Mouse (Mus musculus) midbrain, embryonic 11.5 days (tissue): ENCODE data around the gene Rbm24. TPM values are rescaled to one million over a fixed set of nuclear protein-coding genes. Genes with fewer than 3 reads are reported as not detected.

Experiments used
- ATAC-seq: fragments of 200-750 bp; cut with Nextera tagmentation; 2 replicates; pipeline ENCODE4 v1.8.0; 2017; ENCODE audit warnings: moderate TSS enrichment, moderate library complexity; ENCODE audit not compliant: low FRiP score
- DNase-seq: peaks from one replicate; pipeline ENCODE4 v3.0.0; 2015; ENCODE audit warnings: low spot score; ENCODE audit errors: missing footprints
- H3K27ac ChIP-seq: fragments of 300-500 bp; sonication (generic); 2 replicates; pipeline ENCODE4 v1.5.1; 2014; ENCODE audit warnings: low read depth, low read length
- H3K27me3 ChIP-seq: fragments of 300-500 bp; sonication (generic); 2 replicates; pipeline ENCODE4 v1.6.1; 2014; ENCODE audit warnings: mild to moderate bottlenecking, low read length, moderate library complexity, mixed read lengths; ENCODE audit not compliant: control insufficient read depth, insufficient read depth
- H3K36me3 ChIP-seq: fragments of 300-500 bp; sonication (generic); 2 replicates; pipeline ENCODE4 v1.6.1; 2014; ENCODE audit warnings: mild to moderate bottlenecking, low read length, moderate library complexity, mixed read lengths; ENCODE audit not compliant: control insufficient read depth, insufficient read depth
- H3K4me1 ChIP-seq: fragments of 300-500 bp; sonication (generic); 2 replicates; pipeline ENCODE4 v1.6.1; 2014; ENCODE audit warnings: low read length; ENCODE audit not compliant: control insufficient read depth, insufficient read depth
- H3K4me2 ChIP-seq: fragments of 300-500 bp; sonication (generic); 2 replicates; pipeline ENCODE4 v1.6.1; 2014; ENCODE audit warnings: mild to moderate bottlenecking, moderate library complexity
- H3K4me3 ChIP-seq: fragments of 300-500 bp; sonication (generic); 2 replicates; pipeline ENCODE4 v1.5.1; 2014; ENCODE audit warnings: low read depth, low read length
- H3K9ac ChIP-seq: fragments of 300-500 bp; sonication (generic); 2 replicates; pipeline ENCODE4 v1.6.1; 2014; ENCODE audit warnings: low read length
- H3K9me3 ChIP-seq: fragments of 300-500 bp; sonication (generic); 2 replicates; pipeline ENCODE4 v1.6.1; 2016; ENCODE audit warnings: low read length; ENCODE audit not compliant: control insufficient read depth
- WGBS: fragments of 180-500 bp; shearing (Covaris S2); extraction: QIAGEN DNeasy Blood & Tissue Kit; methylation state at CpG from one replicate; pipeline ENCODE4 v1.1.7; 2014; 5-methylcytosine and 5-hydroxymethylcytosine counted together
- polyA plus RNA-seq: library from polyadenylated mRNA; unstranded; fragments of >200 nt; fragmentation: Nextera tagmentation; extraction: Ambion mirVana; gene quantifications from 2 replicates; pipeline ENCODE4 v1.2.1, GENCODE M21; 2014

The Rbm24 gene
- polyA plus RNA-seq, 1 experiment from 2014 or later: 3.9 TPM

DNA sequence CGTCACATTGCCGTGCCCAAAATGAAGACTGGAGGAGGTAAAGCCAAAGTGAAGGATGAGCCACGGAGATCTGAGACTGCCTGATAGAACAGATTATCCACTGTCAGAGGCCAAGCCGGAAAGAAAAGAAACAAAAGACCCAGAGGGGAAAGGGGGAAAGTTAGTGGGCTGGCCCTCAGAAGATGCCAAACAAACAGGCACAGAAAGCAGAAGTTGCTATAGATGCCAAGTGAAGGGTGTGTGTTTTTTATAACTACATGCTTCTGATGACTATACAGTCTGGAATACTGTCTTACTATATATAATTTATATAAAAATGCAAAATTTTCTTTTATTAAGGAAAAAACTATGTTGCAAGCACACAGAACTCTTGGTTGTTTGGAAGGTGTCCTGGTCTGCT, 31.7 kb downstream of the Rbm24 start:
- H3K4me3 ChIP-seq: no peak overlapping the region
- H3K27me3 ChIP-seq: no peaks in the 10 kb centered on the region
- H3K4me2 ChIP-seq: no peak overlapping the region
- no peaks in the 10 kb centered on the region for H3K9me3 ChIP-seq
- DNase-seq (no peak), ATAC-seq (no peak)
- H3K27ac ChIP-seq: no peak overlapping the region
- H3K9ac ChIP-seq: no peak overlapping the region
- H3K4me1 ChIP-seq: no peaks in the 10 kb centered on the region
- WGBS: 49% methylated on average over 4 of the region's 4 CpGs
- no peaks in the 10 kb centered on the region for H3K36me3 ChIP-seq

DNA sequence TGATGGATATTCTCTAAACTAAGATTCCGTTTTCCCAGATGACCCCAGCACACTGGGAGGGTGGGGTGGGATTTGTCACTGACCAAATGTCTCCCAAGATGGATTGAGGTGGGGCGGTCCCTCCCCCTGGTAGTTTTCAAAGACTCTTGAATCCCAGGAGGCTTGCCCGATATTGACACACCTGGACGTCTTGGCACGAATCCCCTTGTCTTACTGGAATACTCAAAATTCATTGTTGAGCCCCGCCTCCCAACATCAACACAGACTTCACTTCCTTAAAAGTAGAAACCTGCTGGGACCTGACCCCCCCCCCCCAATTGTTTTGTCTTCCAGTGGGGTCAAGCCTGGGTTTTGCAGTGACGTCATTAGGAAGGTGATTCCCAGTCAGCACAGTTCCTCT, 32.4 kb downstream of the Rbm24 start:
- Histone ChIP-seq H3K4me1 (no peaks in the 10 kb centered on the region), H3K4me2 (no peak overlapping the region), H3K9me3 (no peaks in the 10 kb centered on the region), H3K27ac (no peak overlapping the region), H3K4me3 (no peak overlapping the region), H3K27me3 (no peaks in the 10 kb centered on the region), H3K36me3 (no peaks in the 10 kb centered on the region), H3K9ac (no peak overlapping the region)
- ATAC-seq: no peak
- 93% methylated on average over 7 of the region's 7 CpGs for WGBS
- no peak for DNase-seq

DNA sequence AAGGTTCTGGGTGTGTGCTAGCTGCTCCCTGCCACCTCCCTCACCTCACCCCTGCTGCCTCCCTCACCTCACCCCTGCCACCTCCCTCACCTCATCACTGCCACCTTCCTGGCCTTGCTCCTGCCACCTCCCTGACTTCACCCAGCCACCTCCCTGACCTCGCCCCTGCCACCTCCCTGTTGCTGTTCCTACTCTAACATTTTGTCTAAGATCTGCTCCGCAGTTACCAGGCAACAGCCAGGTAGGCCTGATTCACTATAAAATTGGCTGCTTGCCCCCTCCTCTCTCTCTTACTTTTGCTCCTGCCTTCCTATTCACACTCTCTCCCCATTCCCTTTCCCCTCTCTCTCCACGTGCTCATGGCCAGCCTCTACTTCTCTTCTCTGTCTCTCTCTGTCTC, 33.3 kb downstream of the Rbm24 start:
- no peak overlapping the region for H3K9ac ChIP-seq
- WGBS: 62% methylated on average over 3 of the region's 3 CpGs
- H3K4me3 ChIP-seq: no peak overlapping the region
- ATAC-seq: no peak
- H3K4me2 ChIP-seq: no peak overlapping the region
- H3K9me3 ChIP-seq: no peaks in the 10 kb centered on the region
- H3K36me3 ChIP-seq: no peaks in the 10 kb centered on the region
- H3K4me1 ChIP-seq: no peaks in the 10 kb centered on the region
- no peak for DNase-seq
- H3K27me3 ChIP-seq: no peaks in the 10 kb centered on the region
- no peak overlapping the region for H3K27ac ChIP-seq

DNA sequence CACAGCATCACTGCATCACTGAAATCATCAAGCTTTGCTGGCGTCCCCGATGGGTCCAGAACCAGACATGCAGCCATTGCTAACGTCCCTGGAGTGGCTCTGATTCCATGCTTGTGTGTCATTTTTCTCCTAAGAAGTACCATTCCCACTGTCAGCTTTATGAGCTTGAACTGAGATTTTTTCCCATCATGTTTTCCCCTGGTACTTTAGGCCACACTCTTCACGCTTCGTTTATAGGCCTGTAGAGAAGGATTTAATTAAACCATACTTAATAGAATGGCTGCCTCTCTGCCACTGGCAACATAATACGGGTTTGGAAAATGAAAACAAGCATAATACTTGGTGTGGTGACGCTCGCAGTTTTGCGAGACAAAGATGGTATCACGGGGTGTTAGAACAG, 41.3 kb downstream of the Rbm24 start:
- no peak for ATAC-seq
- no peak for DNase-seq
- Histone ChIP-seq H3K4me3 (no peak overlapping the region), H3K9me3 (no peaks in the 10 kb centered on the region), H3K4me1 (no peaks in the 10 kb centered on the region), H3K27me3 (no peaks in the 10 kb centered on the region), H3K27ac (no peak overlapping the region), H3K4me2 (no peak overlapping the region), H3K36me3 (no peaks in the 10 kb centered on the region), H3K9ac (no peak overlapping the region)
- WGBS: 89% methylated on average over 10 of the region's 10 CpGs

DNA sequence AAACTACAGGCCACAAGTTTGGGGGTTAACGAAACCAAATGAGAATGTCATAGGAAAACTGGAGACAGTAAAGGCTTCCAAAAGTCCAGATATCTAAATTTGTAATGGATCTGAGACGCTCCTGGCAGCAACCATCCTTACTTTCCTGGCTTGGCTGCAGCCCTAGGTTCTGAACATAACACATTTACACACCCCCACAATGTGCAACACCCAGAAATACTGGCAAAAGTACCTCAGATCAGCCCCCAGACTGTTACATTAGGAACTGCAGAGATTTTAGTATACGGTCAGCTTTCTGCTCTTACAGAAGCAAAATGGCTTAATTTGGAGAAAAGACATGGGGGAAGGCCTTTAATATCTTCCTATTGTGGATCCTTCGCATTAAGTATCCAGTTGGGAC, 44.0 kb downstream of the Rbm24 start:
- H3K9me3 ChIP-seq: no peaks in the 10 kb centered on the region
- DNase-seq (no peak), ATAC-seq (no peak)
- H3K4me1 ChIP-seq: no peaks in the 10 kb centered on the region
- H3K27me3 ChIP-seq: no peaks in the 10 kb centered on the region
- no peak overlapping the region for H3K4me3 ChIP-seq
- H3K36me3 ChIP-seq: no peaks in the 10 kb centered on the region
- H3K9ac ChIP-seq: no peak overlapping the region
- no peak overlapping the region for H3K27ac ChIP-seq
- WGBS: 89% methylated on average over 4 of the region's 4 CpGs
- no peak overlapping the region for H3K4me2 ChIP-seq

DNA sequence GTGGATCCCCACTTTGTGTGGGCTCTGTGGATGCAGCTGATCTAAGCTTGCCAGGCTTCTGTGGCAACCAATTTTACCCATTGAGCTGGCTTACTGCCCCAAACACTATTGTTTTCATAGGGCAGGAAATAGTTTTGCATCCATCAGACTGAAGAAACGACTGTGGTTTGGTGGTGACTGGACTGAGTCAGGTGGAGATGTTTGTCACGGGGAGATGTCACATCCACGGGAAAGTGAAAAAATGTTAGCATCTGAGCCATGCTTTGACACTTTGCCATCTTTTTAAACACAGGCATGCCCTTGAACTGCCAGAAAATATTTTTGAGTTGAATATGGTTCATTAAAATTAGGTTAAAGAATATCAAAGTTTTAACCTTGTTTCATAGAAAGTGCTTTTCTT, 45.5 kb downstream of the Rbm24 start:
- WGBS: 82% methylated on average over 3 of the region's 3 CpGs
- H3K9ac ChIP-seq: no peak overlapping the region
- no peak for ATAC-seq
- no peak overlapping the region for H3K27ac ChIP-seq
- DNase-seq: no peak
- H3K4me1 ChIP-seq: no peaks in the 10 kb centered on the region
- no peak overlapping the region for H3K4me2 ChIP-seq
- H3K36me3 ChIP-seq: no peaks in the 10 kb centered on the region
- no peak overlapping the region for H3K4me3 ChIP-seq
- no peaks in the 10 kb centered on the region for H3K27me3 ChIP-seq
- H3K9me3 ChIP-seq: no peaks in the 10 kb centered on the region

DNA sequence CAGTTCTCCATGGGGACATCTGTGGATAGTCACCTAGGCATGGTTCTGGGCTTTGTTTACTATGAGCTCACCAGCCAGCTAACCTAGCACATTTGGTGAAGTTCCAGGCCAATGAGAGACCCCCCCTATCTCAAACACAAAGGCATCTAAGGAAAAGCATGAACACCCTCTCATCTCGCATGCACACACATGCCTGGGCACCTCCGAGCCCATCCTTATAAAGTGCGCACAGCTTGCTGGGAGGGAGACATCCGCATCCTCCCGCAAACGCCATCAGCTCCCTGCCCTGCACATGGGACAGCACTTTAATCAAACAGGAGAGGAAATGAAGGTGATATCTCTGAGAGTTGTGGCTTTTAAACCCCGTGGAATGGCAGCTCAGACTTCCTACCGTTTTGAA, 50.0 kb downstream of the Rbm24 start:
- no peak for ATAC-seq
- no peaks in the 10 kb centered on the region for H3K9me3 ChIP-seq

DNA sequence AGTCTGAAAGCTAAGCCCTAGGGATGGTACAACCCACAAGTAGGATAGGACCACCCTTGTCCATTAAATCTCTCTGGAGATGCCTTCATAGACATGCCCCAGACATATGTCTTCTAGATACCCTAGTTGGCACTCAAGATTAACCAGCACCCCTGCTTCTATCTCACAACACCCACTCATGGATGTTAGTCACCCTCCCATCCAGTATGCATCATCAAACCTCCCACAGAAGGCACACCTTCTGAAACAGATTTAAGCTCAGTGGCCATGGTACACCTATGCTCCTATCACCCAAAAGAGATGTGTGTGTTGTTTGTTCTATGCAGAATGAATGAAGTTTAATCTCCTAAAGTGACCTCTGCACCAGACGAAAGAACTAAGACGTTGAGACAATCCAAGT, 51.3 kb downstream of the Rbm24 start:
- DNase-seq (no peak), ATAC-seq (no peak)
- H3K4me2 ChIP-seq: no peak overlapping the region
- no peaks in the 10 kb centered on the region for H3K36me3 ChIP-seq
- no peaks in the 10 kb centered on the region for H3K9me3 ChIP-seq
- no peaks in the 10 kb centered on the region for H3K27me3 ChIP-seq
- H3K4me3 ChIP-seq: no peak overlapping the region
- H3K27ac ChIP-seq: no peak overlapping the region
- H3K9ac ChIP-seq: no peak overlapping the region
- H3K4me1 ChIP-seq: no peaks in the 10 kb centered on the region
- 90% methylated on average over 2 of the region's 2 CpGs for WGBS

More for the DNA sequence above, 50.0 kb downstream of the Rbm24 start:
- no peak for DNase-seq
- no peaks in the 10 kb centered on the region for H3K36me3 ChIP-seq
- no peaks in the 10 kb centered on the region for H3K4me1 ChIP-seq
- no peaks in the 10 kb centered on the region for H3K27me3 ChIP-seq
- 75% methylated on average over 8 of the region's 8 CpGs for WGBS
- no peak overlapping the region for H3K9ac ChIP-seq
- H3K4me2 ChIP-seq: no peak overlapping the region
- no peak overlapping the region for H3K27ac ChIP-seq
- H3K4me3 ChIP-seq: no peak overlapping the region
